Mouse (Mus musculus) bone marrow macrophage, adult 2 months (primary cell): ENCODE data around the gene Il12a.

Source experiments
- CTCF ChIP-seq: IDR thresholded peaks from 2 replicates; pipeline ENCODE4 v1.5.1; 2012; ENCODE audit warnings: low read depth, mild to moderate bottlenecking, low read length, moderate library complexity
- POLR2A ChIP-seq: IDR thresholded peaks from 2 replicates; pipeline ENCODE4 v1.6.1; 2012; ENCODE audit warnings: mild to moderate bottlenecking, low read depth, low read length, borderline replicate concordance

GRCm38 (mm10) chr3:68675216-68675835 lies 15.1 kb upstream of the Il12a start:
- TF ChIP-seq CTCF = no peak
- TF ChIP-seq POLR2A = no peak
